Mouse (Mus musculus) stomach, embryonic 15.5 days (tissue): ENCODE data around the gene Irx3. TPM values are rescaled to one million over a fixed set of nuclear protein-coding genes. Genes with fewer than 3 reads are reported as not detected.

ENCODE experiments used
- ATAC-seq: fragments of 200-750 bp; cut with Nextera tagmentation; 2 replicates; pipeline ENCODE4 v1.8.0; 2017; ENCODE audit warnings: low read depth, moderate number of reproducible peaks, moderate TSS enrichment; ENCODE audit not compliant: insufficient read depth, low FRiP score
- H3K27ac ChIP-seq: fragments of 300-500 bp; sonication (generic); 2 replicates; pipeline ENCODE4 v1.5.1; 2015; ENCODE audit warnings: mild to moderate bottlenecking, inconsistent platforms
- H3K27me3 ChIP-seq: fragments of 300-500 bp; sonication (generic); replicated peaks from 2 replicates; pipeline ENCODE4 v1.6.1; 2015; ENCODE audit warnings: inconsistent platforms
- H3K36me3 ChIP-seq: fragments of 300-500 bp; sonication (generic); 2 replicates; pipeline ENCODE4 v1.6.1; 2015; ENCODE audit warnings: inconsistent platforms
- H3K4me1 ChIP-seq: fragments of 300-500 bp; sonication (generic); 2 replicates; pipeline ENCODE4 v1.6.1; 2015; ENCODE audit warnings: inconsistent platforms
- H3K4me2 ChIP-seq: fragments of 300-500 bp; sonication (generic); 2 replicates; pipeline ENCODE4 v1.6.1; 2015; ENCODE audit warnings: mild to moderate bottlenecking, inconsistent platforms
- H3K4me3 ChIP-seq: fragments of 300-500 bp; sonication (generic); replicated peaks from 2 replicates; pipeline ENCODE4 v1.5.1; 2015; ENCODE audit warnings: inconsistent platforms
- H3K9ac ChIP-seq: fragments of 300-500 bp; sonication (generic); 2 replicates; pipeline ENCODE4 v1.6.1; 2015; ENCODE audit warnings: inconsistent platforms
- H3K9me3 ChIP-seq: fragments of 300-500 bp; sonication (generic); 2 replicates; pipeline ENCODE4 v1.6.1; 2016; ENCODE audit warnings: inconsistent platforms
- WGBS: fragments of 180-500 bp; shearing (Covaris S2); methylation state at CpG from one replicate; pipeline ENCODE4 v1.1.7; 2015; 5-methylcytosine and 5-hydroxymethylcytosine counted together
- polyA plus RNA-seq: library from polyadenylated mRNA; unstranded; fragments of >200 nt; fragmentation: Nextera tagmentation; extraction: Ambion mirVana; gene quantifications from 2 replicates; pipeline ENCODE4 v1.2.1, GENCODE M21; 2015

The Irx3 gene
- polyA plus RNA-seq, 1 experiment from 2014 or later, result 4.0 TPM

GRCm38 (mm10) chr8:91799681-91800522 is 2.0 kb downstream of the Irx3 start:
- ATAC-seq, result no peak
- no peak overlapping the region for H3K9ac ChIP-seq
- no peaks in the 10 kb centered on the region for H3K36me3 ChIP-seq
- 1% methylated on average over 89 of the region's 89 CpGs for WGBS
- H3K9me3 ChIP-seq, result no peaks in the 10 kb centered on the region
- peaks cover 93% of the 10 kb centered on the region for H3K27me3 ChIP-seq
- H3K4me1 ChIP-seq, result peaks cover 42% of the 10 kb centered on the region
- peak overlapping the region; percentile 55 for H3K4me3 ChIP-seq
- H3K27ac ChIP-seq, result no peak overlapping the region; the same call in 1 of the 2 replicates
- H3K4me2 ChIP-seq, result peak overlapping the region; percentile 86

DNA sequence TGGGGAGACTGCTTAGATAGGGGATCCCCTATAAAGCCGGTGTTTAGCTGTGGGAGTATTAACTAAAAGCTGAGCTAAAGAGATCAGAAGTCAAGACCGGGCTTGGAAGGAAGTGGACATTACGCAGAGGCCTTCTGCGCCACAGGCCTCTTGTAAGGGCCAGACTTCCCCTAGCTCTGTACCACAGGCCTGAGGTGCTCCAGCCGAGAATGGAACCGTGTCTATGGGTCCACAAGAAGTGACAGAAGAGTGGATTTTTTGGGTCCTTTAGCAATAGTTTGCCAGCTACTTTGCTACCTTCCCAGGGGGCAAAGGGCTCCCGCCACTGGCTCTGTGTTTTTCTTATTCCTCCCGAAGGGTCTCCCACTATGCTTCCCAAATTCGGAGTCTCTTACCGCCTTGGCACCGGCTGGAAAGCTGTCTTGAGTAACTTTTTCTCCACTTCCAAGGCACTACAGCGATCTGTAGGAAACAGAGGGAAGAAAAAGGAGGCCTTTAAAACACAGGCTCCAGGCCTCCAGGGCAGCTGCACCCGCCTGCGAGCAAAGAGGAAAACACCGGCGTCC is 2.8 kb downstream of the Irx3 start:
- no peaks in the 10 kb centered on the region for H3K36me3 ChIP-seq
- no peak for ATAC-seq
- peaks cover 42% of the 10 kb centered on the region for H3K4me1 ChIP-seq
- no peak overlapping the region for H3K9ac ChIP-seq
- H3K9me3 ChIP-seq, result no peaks in the 10 kb centered on the region
- H3K4me2 ChIP-seq, result peak overlapping the region; percentile 86
- no peak overlapping the region for H3K27ac ChIP-seq
- WGBS, result 29% methylated on average over 16 of the region's 16 CpGs
- peak overlapping the region; percentile 55 for H3K4me3 ChIP-seq
- H3K27me3 ChIP-seq, result peaks cover 89% of the 10 kb centered on the region

GRCm38 (mm10) chr8:91797626-91798271 is 4.1 kb downstream of the Irx3 start:
- Histone ChIP-seq H3K4me1 (peaks cover 36% of the 10 kb centered on the region), H3K9me3 (no peaks in the 10 kb centered on the region), H3K27me3 (peaks cover 79% of the 10 kb centered on the region), H3K27ac (no peak overlapping the region), H3K4me2 (peak overlapping the region; percentile 67), H3K4me3 (peak overlapping the region; percentile 36), H3K36me3 (no peaks in the 10 kb centered on the region), H3K9ac (no peak overlapping the region)
- 2% methylated on average over 35 of the region's 35 CpGs for WGBS
- peak; percentile 32; the same call in 1 of the 2 replicates for ATAC-seq

- Histone ChIP-seq H3K4me3 (no peak overlapping the region), H3K27ac (no peak overlapping the region), H3K4me2 (no peak overlapping the region), H3K9me3 (no peaks in the 10 kb centered on the region), H3K4me1 (0 out of 2 replicates have a peak, but pooled peaks cover 6% of the 10 kb centered on the region), H3K9ac (no peak overlapping the region), H3K36me3 (no peaks in the 10 kb centered on the region), H3K27me3 (peaks cover 40% of the 10 kb centered on the region)
- 51% methylated on average over 6 of the region's 6 CpGs for WGBS
- ATAC-seq, result no peak
Observed at GRCm38 (mm10) chr8:91793846-91794245, 8.0 kb downstream of the Irx3 start.

- no peak overlapping the region for H3K27ac ChIP-seq
- no peaks in the 10 kb centered on the region for H3K27me3 ChIP-seq
- no peaks in the 10 kb centered on the region for H3K9me3 ChIP-seq
- H3K4me1 ChIP-seq, result no peaks in the 10 kb centered on the region
- H3K4me2 ChIP-seq, result no peak overlapping the region
- no peak for ATAC-seq
- 84% methylated on average over 9 of the region's 9 CpGs for WGBS
- H3K36me3 ChIP-seq, result no peaks in the 10 kb centered on the region
- H3K9ac ChIP-seq, result no peak overlapping the region
- H3K4me3 ChIP-seq, result no peak overlapping the region
Observed at GRCm38 (mm10) chr8:91787194-91787895, 14.5 kb downstream of the Irx3 start.

GRCm38 (mm10) chr8:91782940-91783339 is 18.9 kb downstream of the Irx3 start:
- H3K4me1 ChIP-seq, result no peaks in the 10 kb centered on the region
- H3K9me3 ChIP-seq, result no peaks in the 10 kb centered on the region
- H3K27me3 ChIP-seq, result no peaks in the 10 kb centered on the region
- H3K4me2 ChIP-seq, result no peak overlapping the region
- WGBS, result 75% methylated on average over 5 of the region's 5 CpGs
- no peaks in the 10 kb centered on the region for H3K36me3 ChIP-seq
- no peak overlapping the region for H3K4me3 ChIP-seq
- H3K27ac ChIP-seq, result no peak overlapping the region
- H3K9ac ChIP-seq, result no peak overlapping the region
- no peak for ATAC-seq

DNA sequence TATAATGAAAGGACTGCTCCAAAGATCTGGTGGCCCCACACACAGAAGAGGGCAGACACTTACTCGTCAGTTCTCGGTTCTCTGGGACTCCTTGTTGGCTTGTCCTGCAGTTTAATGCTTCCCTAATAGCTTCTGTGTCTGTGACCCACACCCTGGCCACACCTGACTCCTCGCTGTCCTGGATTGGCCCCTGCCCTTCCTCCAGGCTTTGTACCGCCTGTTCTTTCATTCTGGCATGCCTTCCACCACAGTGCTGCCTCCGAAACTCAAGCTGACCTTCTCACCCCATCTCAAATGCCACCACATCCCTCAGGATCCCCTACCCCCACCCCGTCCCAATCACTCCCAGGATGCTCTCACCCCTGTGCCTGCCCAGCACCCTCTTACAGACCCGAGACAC is 19.7 kb downstream of the Irx3 start:
- Histone ChIP-seq H3K4me3 (no peak overlapping the region), H3K27me3 (no peaks in the 10 kb centered on the region), H3K27ac (no peak overlapping the region), H3K9me3 (no peaks in the 10 kb centered on the region), H3K4me1 (no peaks in the 10 kb centered on the region), H3K36me3 (no peaks in the 10 kb centered on the region), H3K9ac (no peak overlapping the region), H3K4me2 (no peak overlapping the region)
- no peak for ATAC-seq
- 69% methylated on average over 7 of the region's 7 CpGs for WGBS

DNA sequence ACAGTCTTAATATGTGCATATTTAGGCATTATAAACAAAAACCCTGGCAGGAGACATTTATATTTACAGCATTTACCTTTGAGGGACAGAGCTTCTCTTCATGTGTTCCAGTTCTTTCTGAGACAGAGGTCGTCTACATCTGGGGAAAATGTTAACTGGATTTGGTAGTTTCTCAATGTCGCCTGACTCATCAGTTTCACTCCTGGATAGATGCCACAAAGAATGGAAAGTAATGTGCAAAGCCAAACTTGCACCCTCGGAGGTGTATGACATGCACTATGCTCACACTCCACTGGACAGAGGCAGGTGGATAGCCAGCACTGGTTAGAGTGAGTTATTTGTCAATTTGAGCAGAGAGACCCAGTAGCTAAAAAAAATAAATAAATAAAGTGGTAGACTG is 21.2 kb downstream of the Irx3 start:
- Histone ChIP-seq H3K4me2 (no peak overlapping the region), H3K27me3 (no peaks in the 10 kb centered on the region), H3K4me1 (no peaks in the 10 kb centered on the region), H3K4me3 (no peak overlapping the region), H3K9ac (no peak overlapping the region), H3K27ac (no peak overlapping the region), H3K36me3 (no peaks in the 10 kb centered on the region), H3K9me3 (no peaks in the 10 kb centered on the region)
- ATAC-seq, result no peak
- WGBS, result 59% methylated on average over 3 of the region's 3 CpGs

DNA sequence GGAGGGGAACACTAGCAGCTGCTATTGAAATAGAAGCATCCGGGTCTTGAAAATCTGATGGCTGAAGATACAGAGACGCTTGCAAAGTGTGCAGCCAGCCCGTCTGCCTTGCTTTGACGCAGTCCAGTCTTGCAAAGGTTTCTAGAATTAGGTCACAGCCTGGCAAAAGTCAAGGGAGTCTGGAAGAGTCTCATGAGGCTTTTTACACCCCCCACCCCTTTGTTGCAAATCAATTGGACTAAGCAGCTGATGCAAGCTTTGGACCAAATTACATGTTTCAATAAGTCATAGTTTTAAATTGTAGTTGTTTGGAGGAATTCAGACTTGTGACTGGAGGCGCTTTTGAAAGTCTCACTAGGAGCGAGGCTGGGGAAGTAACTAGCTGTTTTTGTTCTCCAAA is 33.0 kb downstream of the Irx3 start:
- WGBS, result 51% methylated on average over 6 of the region's 6 CpGs
- no peak overlapping the region for H3K27ac ChIP-seq
- H3K36me3 ChIP-seq, result no peaks in the 10 kb centered on the region
- H3K9me3 ChIP-seq, result no peaks in the 10 kb centered on the region
- peaks cover 6% of the 10 kb centered on the region; the same call in 1 of the 2 replicates for H3K4me1 ChIP-seq
- ATAC-seq, result no peak
- H3K27me3 ChIP-seq, result no peaks in the 10 kb centered on the region
- H3K4me3 ChIP-seq, result no peak overlapping the region
- H3K4me2 ChIP-seq, result no peak overlapping the region
- H3K9ac ChIP-seq, result no peak overlapping the region

- Histone ChIP-seq H3K9me3 (no peaks in the 10 kb centered on the region), H3K4me1 (peaks cover 6% of the 10 kb centered on the region; the same call in 1 of the 2 replicates), H3K27me3 (no peaks in the 10 kb centered on the region), H3K4me3 (no peak overlapping the region), H3K4me2 (no peak overlapping the region), H3K9ac (no peak overlapping the region), H3K27ac (no peak overlapping the region), H3K36me3 (no peaks in the 10 kb centered on the region)
- ATAC-seq, result no peak
- WGBS, result 68% methylated on average over 8 of the region's 8 CpGs
Observed at GRCm38 (mm10) chr8:91765411-91766034, 36.3 kb downstream of the Irx3 start.

DNA sequence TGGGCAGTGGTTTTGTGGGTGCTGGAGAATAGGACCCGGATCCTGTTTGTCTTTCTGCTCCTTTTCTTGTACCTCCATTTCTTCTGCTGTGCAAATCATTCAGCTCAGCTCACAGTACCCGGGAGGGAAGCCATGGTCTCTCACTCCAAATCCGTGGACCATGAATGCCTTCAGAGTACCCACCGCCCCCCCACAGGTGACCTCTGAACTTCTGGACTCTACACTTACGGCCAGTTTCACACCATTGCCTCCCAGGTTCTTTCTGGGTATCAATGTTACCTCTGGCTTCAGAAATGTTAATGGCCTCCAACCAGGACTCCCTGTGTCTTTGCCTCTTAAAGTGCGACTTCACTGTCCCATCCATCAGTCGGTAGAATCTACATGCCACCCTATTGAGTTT is 46.3 kb downstream of the Irx3 start:
- Histone ChIP-seq H3K4me2 (no peak overlapping the region), H3K9me3 (no peaks in the 10 kb centered on the region), H3K27me3 (no peaks in the 10 kb centered on the region), H3K9ac (no peak overlapping the region), H3K4me1 (no peaks in the 10 kb centered on the region), H3K27ac (no peak overlapping the region), H3K4me3 (no peak overlapping the region), H3K36me3 (no peaks in the 10 kb centered on the region)
- ATAC-seq, result no peak
- 77% methylated on average over 7 of the region's 7 CpGs for WGBS
